Mouse (Mus musculus): ENCODE data around the gene Gm20388.

The Gm20388 gene

GRCm38 (mm10) chr8:124346852-124347523 lies 4436.3 kb downstream of the Gm20388 start:
- peak in 1 of 2 experiments; percentile 43 for DNase-seq (ENCODE audit: low spot score in 2 of 2)

GRCm38 (mm10) chr8:124348087-124348486 lies 4437.4 kb downstream of the Gm20388 start:
- no peak for DNase-seq (ENCODE audit: low spot score in 2 of 2)

- peak; percentile 42 to 74 for DNase-seq (ENCODE audit: low spot score in 2 of 2)
Observed at GRCm38 (mm10) chr8:124349663-124350062, 4439.0 kb downstream of the Gm20388 start.

- no peak for DNase-seq (ENCODE audit: low spot score in 2 of 2)
Observed at GRCm38 (mm10) chr8:124351636-124352035, 4441.0 kb downstream of the Gm20388 start.

GRCm38 (mm10) chr8:124360911-124361310 lies 4450.3 kb downstream of the Gm20388 start:
- no peak for DNase-seq (ENCODE audit: low spot score in 2 of 2)

GRCm38 (mm10) chr8:124361773-124362427 lies 4451.3 kb downstream of the Gm20388 start:
- no peak for DNase-seq (ENCODE audit: low spot score in 2 of 2)

- no peak for DNase-seq (ENCODE audit: low spot score in 2 of 2)
Observed at GRCm38 (mm10) chr8:124362589-124362988, 4451.9 kb downstream of the Gm20388 start.

- DNase-seq (ENCODE audit: low spot score in 2 of 2): no peak
Observed at GRCm38 (mm10) chr8:124363337-124363736, 4452.7 kb downstream of the Gm20388 start.

- peak in 1 of 2 experiments; percentile 33 for DNase-seq (ENCODE audit: low spot score in 2 of 2)
Observed at GRCm38 (mm10) chr8:124368213-124368612, 4457.6 kb downstream of the Gm20388 start.

GRCm38 (mm10) chr8:124370422-124371183 lies 4460.0 kb downstream of the Gm20388 start:
- no peak for DNase-seq (ENCODE audit: low spot score in 2 of 2)

- no peak for DNase-seq (ENCODE audit: low spot score in 2 of 2)
Observed at GRCm38 (mm10) chr8:124371410-124372123, 4460.9 kb downstream of the Gm20388 start.

- no peak for DNase-seq (ENCODE audit: low spot score in 2 of 2)
Observed at GRCm38 (mm10) chr8:124373753-124374152, 4463.1 kb downstream of the Gm20388 start.

- peak; percentile 8 to 14 for DNase-seq (ENCODE audit: low spot score in 2 of 2)
Observed at GRCm38 (mm10) chr8:124375168-124375567, 4464.5 kb downstream of the Gm20388 start.

GRCm38 (mm10) chr8:124375727-124376126 lies 4465.1 kb downstream of the Gm20388 start:
- no peak for DNase-seq (ENCODE audit: low spot score in 2 of 2)

GRCm38 (mm10) chr8:124376406-124376805 lies 4465.8 kb downstream of the Gm20388 start:
- no peak for DNase-seq (ENCODE audit: low spot score in 2 of 2)

- DNase-seq (ENCODE audit: low spot score in 2 of 2): no peak
Observed at GRCm38 (mm10) chr8:124379289-124379688, 4468.6 kb downstream of the Gm20388 start.

- no peak for DNase-seq (ENCODE audit: low spot score in 2 of 2)
Observed at GRCm38 (mm10) chr8:124382235-124382634, 4471.6 kb downstream of the Gm20388 start.

- DNase-seq (ENCODE audit: low spot score in 2 of 2): no peak
Observed at GRCm38 (mm10) chr8:124384336-124384735, 4473.7 kb downstream of the Gm20388 start.

- DNase-seq (ENCODE audit: low spot score in 2 of 2): no peak
Observed at GRCm38 (mm10) chr8:124386225-124386899, 4475.7 kb downstream of the Gm20388 start.

- DNase-seq (ENCODE audit: low spot score in 2 of 2): no peak
Observed at GRCm38 (mm10) chr8:124389495-124389894, 4478.9 kb downstream of the Gm20388 start.

- DNase-seq (ENCODE audit: low spot score in 2 of 2): no peak
Observed at GRCm38 (mm10) chr8:124391191-124391590, 4480.6 kb downstream of the Gm20388 start.

All from heart, adult 9 months (tissue).